Mouse (Mus musculus) spleen, adult 2 months (tissue): ENCODE measurements at regions not wholly inside any gene's neighbourhood (a gene's known extent, or its start where the extent isn't known, plus 50 kb on each side); places are given as distances from the start of the nearest gene placed in this dataset.

Experiments used
- CTCF ChIP-seq: fragments of 200-500 bp; IDR thresholded peaks from 2 replicates; pipeline ENCODE4 v1.5.1; 2011; ENCODE audit warnings: mild to moderate bottlenecking, inconsistent platforms; ENCODE audit not compliant: insufficient read depth, insufficient read length, insufficient replicate concordance; ENCODE audit errors: extremely low read depth
- POLR2A ChIP-seq: fragments of 200-500 bp; IDR thresholded peaks from 2 replicates; pipeline ENCODE4 v1.6.1; 2011; ENCODE audit warnings: low read depth, low read length, inconsistent platforms

GRCm38 (mm10) chr5:67532756-67533255 is 74.9 kb upstream of the Shisa3 start:
- TF ChIP-seq CTCF (no peak), POLR2A (no peak)
